Mouse (Mus musculus): ENCODE data around the gene Cd302.

Gene Cd302

DNA sequence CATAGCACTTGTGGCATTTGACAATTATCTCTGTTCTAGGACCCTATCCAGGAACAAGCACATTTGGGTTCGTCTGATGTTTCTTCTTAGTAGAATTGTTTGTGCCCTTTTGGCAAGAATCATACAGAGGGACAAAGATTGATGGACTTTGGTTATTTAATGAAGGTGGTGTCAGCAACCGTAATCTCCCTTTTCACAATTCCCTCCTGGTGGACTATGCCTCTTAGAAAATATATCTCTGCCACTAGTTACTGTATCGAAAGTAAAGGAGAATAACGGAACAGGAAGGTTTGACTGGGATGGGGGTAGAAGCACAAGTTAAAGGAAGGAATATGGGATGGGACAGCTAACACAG, at the start of gene Cd302:
Gene Cd302, minus strand, starts transcription at position 22 of the 355 bp plus-strand sequence.
- DNase-seq: no peak

DNA sequence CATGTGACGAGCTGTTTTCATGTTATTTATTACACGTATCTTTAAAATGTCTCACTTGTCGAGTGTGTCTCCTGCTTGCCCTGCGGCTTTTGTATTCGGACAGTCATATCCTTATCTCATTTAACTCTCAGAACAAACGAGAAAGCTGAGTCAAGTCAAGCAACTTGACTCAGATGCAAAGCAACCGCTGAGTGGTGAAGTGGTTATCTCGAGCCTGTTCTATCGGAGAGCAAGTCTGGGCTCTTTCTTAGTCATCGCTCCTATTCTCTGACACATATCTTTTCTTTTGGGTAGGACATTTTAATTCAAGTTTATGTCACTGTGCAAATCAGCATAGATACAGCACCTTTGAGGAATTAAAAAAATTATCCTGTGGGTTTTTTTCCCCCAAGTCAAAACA, 44.4 kb upstream of the Cd302 start:
- DNase-seq: no peak

DNA sequence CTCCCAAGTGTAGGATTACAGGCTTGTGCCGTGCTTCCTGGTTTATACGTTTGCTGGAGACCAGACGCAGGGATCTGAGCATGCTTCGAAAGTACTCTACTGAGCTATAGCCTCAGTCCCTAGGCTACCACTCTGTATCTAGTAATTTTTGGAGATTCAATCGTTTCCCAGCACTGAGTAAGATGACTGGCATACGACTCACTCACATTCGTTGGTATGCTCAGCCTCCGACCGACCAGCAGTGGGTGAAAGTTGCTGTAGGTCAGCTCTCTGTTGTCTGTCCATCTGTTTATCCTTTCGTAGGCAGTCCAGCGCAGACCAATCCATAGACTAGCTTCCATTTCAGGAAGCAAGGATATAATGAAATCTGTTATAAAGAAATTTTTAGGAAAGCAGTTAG, 43.3 kb upstream of the Cd302 start:
- no peak for DNase-seq

DNA sequence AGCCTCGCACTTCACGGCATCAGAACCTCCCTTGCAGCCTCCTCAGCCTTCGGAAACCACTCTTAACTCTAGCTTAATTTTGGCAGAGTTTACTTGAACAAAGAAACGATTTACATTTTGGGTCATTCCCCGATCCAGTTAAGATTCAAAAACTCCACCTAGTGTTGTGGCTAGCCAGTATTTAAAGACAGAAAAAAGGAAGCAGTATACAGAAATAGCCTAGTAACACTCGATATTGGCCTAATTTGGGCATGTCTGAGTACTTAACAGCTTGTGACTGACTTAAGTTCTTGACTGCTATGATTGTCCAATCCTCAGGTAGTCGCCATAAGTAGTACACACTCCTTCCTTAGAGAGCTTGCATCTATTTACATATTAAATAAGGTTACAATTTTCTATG, 42.7 kb upstream of the Cd302 start:
- no peak for DNase-seq

GRCm38 (mm10) chr2:60323411-60323810, 39.1 kb upstream of the Cd302 start:
- no peak for DNase-seq

GRCm38 (mm10) chr2:60322031-60322726, 37.9 kb upstream of the Cd302 start:
- DNase-seq: no peak

DNA sequence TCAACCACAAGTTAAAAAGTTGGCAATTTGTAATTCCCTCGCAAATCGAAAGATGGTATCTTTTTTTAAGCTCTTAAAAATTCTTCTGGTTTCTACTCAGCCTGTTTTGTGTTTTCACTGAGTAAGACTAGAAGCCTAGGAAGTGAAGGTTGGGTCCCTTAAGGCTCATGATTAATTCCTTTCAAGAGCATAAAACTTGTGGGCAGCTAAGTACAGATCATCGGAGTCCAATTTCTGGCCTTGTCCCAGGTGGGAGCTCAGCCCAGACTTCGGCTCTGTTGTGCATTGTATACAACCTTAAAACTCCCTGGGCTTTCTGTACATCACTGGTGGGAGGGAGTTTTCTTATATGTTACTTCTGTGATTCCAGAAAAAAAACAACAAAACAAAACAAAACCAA, 19.5 kb upstream of the Cd302 start:
- no peak for DNase-seq

- no peak for DNase-seq
These were observed 15.0 kb upstream of the Cd302 start for GRCm38 (mm10) chr2:60299323-60299722.

GRCm38 (mm10) chr2:60298266-60298665, 14.0 kb upstream of the Cd302 start:
- no peak for DNase-seq

- no peak for DNase-seq
These were observed 7.1 kb upstream of the Cd302 start for GRCm38 (mm10) chr2:60291381-60291780.

GRCm38 (mm10) chr2:60289451-60289850, 5.2 kb upstream of the Cd302 start:
- DNase-seq: no peak

DNA sequence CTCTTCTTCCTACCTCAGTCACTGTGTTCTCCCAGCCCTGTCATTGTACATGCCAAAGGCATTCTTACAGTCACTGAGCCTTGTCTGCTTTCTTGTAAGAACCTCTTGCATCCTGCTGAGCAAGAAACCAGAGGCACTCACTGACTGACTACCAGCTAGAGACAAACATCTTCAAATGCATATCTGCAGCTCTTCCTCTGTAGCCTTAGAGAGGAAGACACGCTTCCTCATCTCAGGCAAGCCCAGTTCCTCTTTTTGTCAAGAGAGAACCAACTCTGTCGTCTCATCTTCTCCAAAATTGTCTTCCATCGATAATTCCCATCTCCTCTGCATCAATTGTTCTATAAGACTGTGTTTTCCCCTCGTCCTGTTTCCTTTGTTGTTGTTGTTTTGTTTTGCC, 4.3 kb upstream of the Cd302 start:
- no peak for DNase-seq

- no peak for DNase-seq
These were observed 874 bp upstream of the Cd302 start for GRCm38 (mm10) chr2:60285107-60285617.

- DNase-seq: peak; percentile 27 to 48
These were observed 379 bp downstream of the Cd302 start for GRCm38 (mm10) chr2:60283751-60284466.

GRCm38 (mm10) chr2:60283208-60283750, 1.0 kb downstream of the Cd302 start:
- DNase-seq: no peak

DNA sequence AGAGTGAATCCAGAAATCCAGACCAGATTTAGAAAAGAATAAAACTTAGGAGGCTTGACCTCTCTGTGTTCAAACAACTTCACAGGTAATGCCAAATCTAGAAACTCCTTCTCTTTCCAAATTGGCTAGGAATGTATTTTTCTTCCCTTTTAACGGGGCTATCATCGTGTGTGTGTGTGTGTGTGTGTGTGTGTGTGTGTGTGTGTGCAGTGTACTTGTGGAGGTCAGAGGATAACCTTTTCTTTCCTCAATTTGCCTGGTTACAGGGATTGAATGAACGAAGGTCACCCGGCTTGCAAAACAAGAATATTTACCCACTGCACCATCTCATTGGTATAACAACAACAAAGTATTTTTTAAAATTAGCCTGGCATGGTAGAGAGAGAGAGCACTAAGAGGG, 1.7 kb downstream of the Cd302 start:
- no peak for DNase-seq

DNA sequence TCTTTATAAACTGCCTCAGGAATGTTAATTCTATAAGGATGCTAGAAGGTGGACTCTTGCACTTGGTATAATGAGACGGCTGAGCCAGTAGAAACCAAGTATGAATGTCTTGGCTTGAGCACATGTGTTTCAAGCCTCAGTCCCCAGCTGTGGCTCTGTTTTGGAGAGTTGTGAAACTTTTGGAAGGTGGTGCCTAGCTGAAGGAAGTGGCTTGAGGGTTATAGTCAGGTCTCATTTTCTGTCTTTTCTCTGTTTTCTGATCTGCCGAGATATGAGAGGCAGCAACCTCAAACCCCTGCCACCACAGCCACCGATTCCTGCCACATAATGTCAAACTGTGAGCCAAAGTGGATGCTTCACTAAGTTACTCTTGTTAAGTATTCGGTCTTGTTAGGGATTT, 5.7 kb downstream of the Cd302 start:
- DNase-seq: no peak

- DNase-seq: no peak
These were observed 14.3 kb downstream of the Cd302 start for GRCm38 (mm10) chr2:60269856-60270479.

DNA sequence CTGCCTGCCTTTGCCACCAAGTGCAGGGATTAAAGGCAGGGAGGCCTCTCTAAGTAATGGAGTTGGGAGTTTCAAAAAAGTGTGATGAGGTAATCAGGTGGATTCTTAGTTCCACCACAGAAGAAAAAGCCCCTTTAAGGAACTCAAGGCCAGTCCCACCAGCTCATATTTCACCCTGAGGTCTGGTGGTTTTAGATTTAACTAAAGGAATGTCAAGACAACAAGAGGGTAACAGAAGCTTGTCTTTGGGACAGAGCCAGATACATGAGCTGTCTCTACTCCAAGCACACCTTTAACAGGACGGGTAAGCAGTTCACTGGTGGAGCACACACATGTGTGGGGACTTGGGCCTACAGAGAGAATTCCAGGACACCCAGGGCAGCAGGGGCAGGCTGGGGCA, 16.7 kb downstream of the Cd302 start:
- DNase-seq: no peak

DNA sequence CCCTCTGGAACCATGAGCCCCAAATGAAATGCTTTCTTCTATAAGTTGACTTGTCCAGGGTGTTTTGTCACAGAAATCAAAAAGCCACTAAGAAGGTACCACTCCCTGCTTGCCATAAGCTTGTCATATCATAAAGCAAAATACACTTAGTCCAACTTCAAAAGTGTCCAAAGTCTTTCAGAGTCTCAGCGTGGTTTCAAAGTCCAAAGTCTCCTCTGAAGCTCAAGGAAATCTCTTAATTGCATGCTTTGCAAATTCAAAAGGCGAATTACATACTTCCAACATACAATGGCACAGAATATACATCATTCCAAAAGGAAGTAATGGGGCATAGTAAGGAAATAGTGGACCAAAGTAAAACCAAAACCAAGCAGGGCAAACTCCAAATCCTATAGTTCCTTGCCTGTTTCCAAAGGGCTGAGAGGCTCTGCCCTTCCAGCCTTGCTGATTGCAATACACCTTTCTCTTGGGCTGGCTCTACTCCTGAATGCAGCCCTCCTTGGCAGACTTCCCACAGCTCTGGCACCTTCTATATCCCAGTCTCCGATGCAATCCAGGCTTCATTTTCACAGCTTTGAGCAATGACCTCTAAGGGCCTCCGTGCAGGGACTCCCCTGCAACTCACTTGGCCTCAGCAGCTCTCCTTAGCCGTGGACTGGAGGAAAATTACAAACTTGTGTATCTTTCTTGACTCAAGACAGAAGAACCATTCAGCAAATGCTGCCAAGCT, 23.5 kb downstream of the Cd302 start:
- peak in 1 of 2 experiments; percentile 12 for DNase-seq

DNA sequence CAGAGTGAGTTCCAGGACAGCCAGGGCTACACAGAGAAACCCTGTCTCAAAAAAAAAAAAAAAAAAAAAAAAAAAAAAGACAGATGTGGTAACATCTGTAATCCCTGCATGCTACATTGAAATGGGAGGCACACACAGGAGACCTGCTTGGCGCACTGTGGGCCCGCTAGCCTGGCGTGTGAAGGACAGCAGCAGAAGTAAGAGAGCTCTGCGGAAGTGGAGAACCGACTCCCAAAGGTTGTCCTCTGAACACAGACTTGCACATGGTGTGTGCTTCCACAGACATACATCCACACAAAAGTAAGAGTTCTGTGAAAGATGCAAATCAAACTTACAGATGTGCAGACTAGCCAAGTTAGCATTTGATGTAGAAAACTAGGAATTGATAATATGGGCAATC, 25.1 kb downstream of the Cd302 start:
- DNase-seq: no peak

DNA sequence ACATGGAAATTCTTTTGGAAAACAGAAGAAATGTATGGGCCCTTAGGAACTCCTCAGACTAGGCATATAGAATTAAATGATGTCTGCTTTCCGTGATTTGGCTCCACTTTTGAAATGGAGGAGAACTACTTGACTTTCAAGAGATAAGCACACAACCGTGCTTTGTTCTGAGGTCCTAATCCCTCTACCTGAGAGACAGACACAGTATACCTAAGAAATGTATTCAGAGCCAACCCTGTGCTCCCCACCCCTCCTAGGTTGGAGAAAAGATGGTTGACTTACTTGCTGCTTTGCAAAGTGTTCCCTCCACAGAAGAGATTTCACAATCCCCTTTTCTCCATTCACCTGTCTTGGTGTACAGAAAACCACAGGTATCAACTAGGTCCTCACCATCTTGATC, 27.5 kb downstream of the Cd302 start:
- DNase-seq: no peak

DNA sequence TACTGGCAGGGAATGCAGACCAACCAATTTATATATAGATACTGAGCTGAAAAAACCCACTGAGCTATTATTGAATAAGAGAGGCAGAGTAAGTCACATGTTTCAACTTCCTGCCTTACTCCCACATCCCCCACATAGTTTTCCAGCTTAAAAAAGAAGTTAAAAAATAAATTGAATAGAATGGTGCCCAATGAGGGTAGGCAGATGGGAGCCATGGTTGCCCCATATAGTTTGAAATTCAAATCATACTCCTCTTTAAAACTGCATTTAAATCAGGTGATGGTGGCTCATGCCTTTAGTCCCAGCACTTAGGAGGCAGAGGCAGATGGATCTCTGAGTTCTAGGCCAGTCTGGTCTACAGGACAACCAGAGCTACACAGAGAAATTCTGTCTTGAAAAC, 30.8 kb downstream of the Cd302 start:
- no peak for DNase-seq
